Mouse (Mus musculus) telencephalon, adult 2 months (tissue): Measurements from ENCODE around the gene Zc3hc1.
"Not testable (repeated sequence)": the region's sequence is repeated elsewhere in the genome, so short reads cannot be mapped to it uniquely, and the experiment has no call there.

Source experiments
- DNase-seq: peaks from one replicate; pipeline ENCODE4 v3.0.0-alpha.2; 2011; ENCODE audit warnings: low read depth, low spot score

Gene Zc3hc1

DNA sequence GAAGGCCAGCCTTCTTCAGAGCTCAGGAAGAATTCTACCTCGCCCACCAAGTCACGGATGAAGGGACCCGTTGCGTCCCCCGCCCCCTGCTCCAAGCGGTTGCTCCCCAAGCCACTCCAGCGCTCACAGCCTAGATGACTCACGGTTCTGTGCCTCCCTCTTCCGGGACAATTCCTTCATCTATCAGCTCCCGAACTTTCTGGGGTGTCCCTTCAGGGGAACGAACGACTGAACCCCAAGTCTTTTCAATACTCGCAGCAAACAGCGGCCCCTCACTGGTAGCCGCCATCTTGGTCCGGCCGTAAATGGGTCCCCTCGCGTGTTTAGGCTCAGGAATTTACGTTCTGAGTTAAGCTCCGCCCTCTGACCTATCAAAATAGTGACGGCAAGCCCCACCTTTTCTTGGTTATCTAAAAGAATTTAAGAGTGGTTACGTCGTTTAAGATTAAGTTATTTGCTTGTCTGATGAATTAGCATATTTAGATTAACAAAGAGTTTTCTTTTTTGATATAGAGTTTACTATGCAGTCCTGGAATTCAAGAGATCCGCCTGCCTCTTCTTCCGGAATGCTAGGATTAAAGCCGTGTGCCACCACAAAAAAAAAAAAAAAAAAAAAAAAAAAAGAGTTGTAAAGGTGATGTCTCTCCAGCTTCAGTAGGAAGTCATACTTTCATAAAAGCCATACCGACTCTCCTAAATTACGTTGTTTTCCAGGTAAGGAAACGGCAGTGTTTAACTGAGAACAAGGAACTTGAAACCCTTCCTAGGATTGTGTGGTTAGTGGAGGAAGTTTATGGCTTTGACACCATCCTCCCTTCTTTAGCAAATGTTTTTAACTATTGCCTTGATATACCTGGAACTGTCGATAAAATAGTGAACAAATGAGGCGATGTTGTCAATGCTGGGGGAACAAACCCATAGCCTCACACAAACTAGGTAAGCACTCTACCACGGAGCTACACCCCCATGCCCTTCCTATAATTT is at the start of gene Zc3hc1:
TSS of gene Zc3hc1 (minus strand) at position 315 of the 984 bp plus-strand sequence.
- peak; percentile 84 for DNase-seq

DNA sequence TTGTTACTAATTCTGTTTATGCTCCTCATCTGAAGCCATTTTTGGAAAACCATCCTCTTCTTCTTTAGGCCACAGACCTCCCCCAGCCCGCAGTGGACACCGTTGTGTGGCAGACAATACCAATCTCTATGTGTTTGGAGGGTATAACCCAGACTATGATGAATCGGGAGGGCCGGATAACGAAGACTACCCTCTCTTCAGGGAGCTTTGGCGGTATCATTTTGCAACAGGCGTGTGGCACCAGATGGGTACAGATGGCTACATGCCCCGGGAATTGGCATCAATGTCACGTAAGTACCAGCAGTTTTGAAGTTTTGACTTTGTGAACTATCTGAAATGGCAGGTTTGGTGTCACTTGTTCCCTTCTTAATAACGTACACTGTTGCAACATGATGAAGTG is 48.7 kb upstream of the Zc3hc1 start:
- no peak for DNase-seq

DNA sequence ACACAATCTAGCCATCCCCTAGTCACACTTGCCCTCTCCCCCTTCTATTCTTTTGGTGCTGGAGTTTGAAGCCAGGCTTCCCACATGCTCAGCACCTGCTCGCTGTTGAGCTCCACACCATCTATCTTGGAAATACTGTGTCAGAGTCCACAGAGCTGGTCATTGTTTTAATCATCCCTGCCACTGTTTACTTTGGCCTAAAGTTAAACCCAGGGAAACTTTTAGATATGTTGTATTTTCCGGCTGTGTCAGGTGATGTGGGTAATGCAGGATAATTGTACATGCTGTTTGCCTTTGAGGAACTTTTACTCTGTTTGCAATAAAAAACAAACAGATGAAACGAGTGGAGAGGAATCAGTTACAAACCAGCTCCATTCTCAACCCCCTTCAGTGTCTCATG is 46.2 kb upstream of the Zc3hc1 start:
- no peak for DNase-seq

DNA sequence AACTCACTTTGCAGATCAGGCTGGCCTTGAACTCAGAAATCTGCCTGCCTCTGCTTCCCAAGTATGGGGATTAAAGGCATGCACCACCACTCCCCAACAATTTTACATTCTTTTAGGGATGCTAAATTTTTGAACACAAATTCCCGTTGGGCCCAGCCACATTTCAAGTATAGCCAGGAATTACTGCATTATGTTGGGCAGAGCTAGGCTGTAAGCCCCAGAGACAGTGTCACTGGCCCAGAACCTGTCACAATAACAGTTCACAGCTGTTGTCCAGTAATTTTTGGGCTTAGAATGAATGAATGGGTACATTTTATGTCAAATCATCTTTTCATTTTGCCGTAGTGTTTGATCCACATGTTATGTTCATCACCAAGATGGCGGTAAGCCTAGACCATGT is 45.6 kb upstream of the Zc3hc1 start:
- DNase-seq, result no peak

DNA sequence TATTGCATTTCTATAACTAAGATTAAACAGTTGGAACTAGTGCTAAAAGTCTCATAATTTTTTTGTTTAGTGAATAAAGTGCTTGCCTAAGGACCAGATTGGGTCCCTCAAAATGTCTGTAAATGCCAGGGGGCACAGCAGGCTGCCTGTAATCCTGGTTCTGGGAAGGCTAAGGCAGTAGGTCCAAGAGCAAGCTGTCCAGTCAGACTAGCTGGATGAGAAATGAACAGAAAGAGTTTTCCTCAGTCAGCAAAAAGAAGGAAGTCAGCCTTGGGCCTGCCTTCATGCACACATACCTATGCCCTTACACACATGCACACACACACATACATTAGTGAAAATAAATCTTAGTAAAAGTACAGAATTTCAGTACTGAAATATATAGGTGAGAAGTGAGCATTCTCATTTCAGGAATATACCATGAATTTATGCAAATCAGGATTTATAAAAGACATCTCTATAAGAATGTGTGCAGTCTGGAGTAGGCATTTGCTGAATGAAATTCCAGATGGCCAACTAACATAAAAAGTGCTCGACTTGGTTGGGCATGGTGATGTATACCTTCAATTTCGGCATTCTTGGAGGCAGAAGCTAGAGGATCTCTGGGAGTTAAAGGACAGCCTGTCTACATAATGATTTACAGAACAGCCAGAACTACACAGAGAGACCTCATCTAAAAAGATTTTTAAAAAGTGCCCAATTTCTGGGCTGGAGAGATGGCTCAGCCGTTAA is 41.8 kb upstream of the Zc3hc1 start:
- DNase-seq, result peak; percentile 39

DNA sequence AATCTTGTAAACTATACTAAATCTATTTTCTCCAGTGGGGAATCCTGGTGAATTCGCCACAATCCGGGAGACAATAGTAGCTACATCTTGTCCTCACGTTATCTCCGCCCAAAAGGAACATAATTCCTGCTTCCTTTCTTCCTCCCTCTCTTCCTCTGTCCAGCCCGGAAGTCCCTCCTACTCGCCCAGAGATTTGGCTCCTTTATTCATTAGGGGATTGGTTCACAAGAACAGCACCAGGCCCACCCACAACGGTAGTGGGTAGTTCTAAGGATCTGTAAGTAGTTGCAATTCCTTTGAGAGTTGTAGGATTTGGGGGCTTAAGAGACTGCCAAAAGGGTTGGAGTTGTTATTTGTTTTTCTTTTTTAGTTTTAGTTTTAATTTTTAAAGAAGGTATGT is 26.0 kb upstream of the Zc3hc1 start:
- no peak for DNase-seq

DNA sequence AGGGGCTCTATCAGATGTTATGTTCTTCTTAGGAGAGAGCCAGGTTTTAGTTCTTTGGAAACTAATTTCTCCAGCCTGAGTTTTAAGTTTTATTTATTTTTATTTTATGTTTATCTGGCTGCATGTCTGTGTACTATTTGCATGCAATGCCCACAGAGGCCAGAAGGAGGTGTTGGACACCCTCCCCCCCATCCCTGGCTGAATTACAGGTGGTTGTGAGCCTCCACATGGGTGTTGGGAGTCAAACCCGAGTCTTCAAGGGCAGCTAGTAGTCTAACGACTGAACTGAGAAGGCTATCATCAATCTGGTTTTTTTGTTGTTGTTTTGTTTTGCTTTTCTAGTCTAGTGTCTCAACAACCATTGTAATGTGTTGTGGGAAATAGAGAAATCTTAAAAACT is 25.3 kb upstream of the Zc3hc1 start:
- DNase-seq, result no peak

DNA sequence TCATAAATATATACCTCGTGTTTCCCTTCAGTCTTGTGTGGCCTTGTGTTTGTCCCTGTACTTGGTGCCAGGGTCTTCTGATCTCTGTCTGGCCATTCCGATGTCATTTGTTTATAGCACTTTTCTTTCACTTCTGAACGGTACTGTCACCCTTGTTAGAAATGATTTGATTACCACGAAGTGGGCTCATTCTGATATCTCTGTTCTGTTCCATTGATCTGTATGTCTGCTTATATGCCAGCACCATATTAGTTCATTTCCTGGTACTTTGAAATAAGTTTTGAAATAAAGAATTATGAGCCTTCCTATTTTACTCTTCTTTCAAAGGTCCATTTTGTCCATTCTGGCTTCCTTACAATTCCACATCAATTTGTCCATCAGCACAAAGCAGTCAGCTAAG is 20.5 kb upstream of the Zc3hc1 start:
- DNase-seq, result no peak

DNA sequence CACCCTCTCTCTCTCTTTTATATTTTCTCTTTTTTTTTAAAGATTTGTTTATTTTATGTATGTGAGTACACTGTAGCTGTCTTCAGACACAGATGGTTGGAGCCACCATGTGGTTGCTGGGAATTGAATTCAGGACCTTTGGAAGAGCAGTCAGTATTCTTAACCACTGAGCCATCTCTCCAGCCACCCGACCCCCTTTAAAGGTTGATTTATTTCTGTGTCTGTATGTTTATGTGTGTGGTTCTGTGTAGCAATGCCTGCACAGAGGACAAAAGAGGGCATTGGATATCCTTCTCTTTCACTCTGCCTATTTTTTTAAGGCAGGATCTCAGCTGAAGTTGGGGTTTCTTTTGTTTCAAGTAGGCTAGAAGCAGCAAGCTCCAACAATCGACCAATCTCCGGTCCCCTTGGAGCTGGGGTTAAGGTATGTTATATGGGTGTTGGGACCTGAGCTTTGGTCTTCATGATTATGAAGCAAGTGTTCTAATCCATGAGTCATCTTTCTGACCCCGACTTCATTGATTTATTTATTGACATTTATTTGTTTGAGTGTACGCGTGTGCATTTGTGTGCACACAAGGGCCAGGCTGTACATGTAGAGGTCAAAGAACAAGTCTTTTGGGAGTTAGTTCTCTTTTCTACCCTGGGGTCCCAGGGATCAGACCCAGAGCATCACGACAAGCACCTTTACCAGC is 18.7 kb upstream of the Zc3hc1 start:
- DNase-seq, result no peak

DNA sequence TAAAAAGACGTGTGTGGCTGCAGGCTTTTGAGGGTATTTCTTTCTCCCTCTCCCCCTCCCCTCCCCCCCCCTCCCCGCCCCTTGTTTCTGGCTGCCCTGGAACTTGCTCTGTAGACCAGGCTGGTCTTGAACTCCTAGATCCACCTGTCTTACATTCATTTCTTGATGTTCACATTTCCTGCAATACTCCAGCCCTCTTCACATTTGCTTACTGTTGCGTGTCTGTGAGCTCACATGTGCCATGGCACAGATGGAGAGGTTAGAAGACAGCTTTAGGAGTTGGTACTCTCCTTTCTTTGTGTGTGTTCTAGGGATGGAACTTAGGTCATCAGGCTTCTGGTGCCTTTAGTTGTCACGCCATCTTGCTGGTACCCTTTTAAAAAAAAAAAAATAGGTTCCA is 17.4 kb upstream of the Zc3hc1 start:
- no peak for DNase-seq

DNA sequence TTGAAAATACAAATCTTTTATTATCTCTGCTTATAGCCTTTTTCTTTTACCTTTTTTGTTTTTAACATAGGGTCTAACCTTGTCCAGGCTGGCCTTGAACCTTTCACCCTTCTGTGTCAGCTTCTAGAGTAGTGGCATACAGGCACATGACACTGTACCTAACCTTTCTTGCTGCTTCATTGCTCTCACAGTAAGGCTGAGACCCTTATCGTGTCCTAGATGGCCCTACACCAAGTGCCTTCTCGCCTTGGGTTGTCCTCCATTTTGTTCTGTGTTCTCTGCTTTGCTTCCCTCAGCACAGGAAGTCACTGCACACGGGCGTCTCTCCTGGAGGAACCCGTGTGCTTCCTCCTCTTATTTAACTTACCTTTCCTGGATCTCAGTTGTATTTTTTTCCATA is 13.8 kb upstream of the Zc3hc1 start:
- DNase-seq, result no peak

DNA sequence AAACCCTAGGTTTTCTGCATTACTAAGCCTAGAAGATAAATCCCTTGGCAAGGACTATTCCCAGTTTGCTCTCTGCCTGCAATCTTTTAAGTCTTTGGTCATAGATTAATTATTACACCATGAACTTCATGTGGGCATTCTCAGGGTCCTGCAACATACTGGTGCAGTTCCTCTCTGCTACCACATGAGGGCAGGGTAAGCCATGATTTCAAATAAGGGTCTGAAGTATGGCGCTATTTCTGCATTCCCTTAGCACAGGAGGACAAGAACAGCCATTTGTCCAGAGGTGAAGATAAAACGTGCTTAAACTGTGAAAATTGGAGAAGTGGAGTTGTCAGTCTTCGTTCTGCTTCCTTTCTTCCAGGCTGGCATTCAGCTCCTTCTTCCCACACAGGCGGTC is 12.6 kb upstream of the Zc3hc1 start:
- DNase-seq, result peak; percentile 78

DNA sequence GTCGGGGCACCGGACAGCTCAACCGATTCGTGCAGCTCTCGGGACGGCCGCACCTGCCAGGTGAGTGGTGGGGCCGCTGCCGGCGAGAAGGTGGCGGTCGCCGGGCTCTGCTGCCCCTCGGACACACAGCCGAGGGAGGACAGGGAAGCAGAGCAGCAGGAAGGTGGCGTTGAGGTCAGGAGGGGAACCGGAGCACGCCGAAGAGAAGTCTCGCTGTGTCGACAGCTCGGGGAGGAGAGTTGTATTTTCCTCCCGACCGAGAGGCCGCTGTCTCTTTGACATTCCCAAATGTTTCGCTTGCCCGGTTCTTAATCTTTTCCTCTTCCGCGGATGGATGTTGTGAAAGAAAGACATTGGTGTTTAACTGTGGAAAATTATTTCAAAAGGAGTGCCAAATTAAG is 11.3 kb upstream of the Zc3hc1 start:
- no peak for DNase-seq

DNA sequence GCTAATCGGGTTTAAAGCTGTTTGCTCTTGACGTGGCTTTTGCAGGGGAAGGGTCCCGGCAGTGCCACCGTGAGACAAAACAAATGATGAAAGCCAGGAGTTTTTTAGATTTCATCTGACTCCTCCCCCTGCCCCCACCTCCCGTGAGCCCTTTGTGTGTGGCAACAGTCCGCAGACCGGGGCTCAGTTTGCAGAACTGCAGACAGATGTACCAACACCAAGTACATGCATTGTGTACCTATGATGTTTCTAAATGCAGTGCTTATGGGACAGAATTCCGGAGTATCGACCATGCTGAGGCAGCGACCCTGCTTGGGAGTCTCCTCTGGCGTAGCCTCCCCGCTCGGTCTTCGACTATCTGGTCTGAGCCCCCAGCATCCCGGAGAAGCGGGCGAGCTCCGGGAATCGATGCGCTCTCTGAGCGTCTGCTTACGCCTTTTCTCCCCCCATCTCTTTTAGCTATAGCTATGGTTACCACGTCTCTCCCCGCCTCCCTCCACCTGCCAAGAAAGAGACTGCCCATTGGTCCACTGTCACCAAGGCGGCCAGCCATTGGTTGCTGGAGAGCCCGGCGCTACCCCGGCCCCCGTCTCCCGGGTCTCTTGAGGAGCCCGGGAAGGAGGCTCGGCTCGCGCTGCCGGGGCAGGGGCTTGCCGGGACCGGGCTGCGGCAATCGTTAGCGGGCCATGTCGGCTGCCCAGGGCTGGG is 10.6 kb upstream of the Zc3hc1 start, which contains the start of gene Klhdc10:
TSS of gene Klhdc10 (plus strand) at position 561 of the 708 bp plus-strand sequence.
- DNase-seq, result peak; percentile 99

DNA sequence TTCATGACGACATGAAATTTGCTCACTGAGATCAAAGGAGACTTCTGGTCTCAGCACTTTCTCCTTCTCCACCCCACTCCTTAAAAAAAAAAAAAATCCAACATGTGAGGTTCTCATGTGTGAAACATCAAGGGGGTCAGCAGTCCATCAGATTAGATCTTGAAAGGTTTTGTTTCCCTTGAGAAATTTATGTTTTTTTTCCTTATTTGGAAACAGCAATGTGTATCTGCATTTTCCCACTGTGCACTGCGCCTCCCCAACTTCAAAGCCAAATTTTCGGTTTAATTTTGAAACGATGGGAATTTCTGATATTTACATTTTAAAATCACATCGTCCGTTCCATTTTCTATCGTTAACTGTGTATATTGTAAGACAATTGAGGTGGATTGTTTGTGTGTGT is 9.9 kb upstream of the Zc3hc1 start:
- DNase-seq, result no peak

DNA sequence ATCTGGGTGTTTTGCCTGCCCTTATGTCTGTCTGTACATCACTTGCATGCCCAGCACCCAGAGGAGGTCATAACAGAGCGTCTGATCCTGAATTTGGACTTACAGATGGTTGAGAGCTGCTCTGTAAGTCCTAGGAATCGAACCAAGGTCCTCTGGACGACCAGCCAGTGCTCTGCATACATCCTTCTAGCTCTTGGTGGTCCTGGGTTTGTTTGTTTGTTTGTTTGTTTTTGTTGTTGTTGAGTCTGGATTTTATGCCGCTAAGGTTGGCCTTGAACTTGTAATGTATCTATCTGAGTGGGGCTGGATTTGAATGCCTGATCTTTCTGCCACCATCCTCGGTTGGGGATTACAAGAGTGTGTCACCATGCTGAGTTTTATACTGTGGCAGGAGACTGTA is 9.3 kb upstream of the Zc3hc1 start:
- no peak for DNase-seq

DNA sequence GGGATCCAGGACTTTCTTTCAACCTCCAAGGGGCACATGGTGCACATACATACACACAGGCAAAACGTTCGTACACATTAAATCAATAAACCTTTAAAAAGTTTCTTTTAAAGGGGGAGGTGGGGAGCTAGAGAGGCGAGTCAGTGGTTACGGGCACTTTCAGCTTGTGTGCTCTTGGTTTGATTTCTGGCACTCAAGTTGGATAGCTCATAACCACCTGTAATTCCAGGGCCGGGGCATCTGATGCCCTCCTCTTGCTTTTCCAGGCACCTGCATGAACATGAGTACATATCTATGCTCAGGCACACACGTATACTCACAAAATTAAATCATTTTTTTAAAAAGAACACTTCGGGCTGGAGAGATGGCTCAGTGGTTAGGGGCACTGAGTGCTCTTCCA is 1.2 kb upstream of the Zc3hc1 start:
- DNase-seq, result no peak

DNA sequence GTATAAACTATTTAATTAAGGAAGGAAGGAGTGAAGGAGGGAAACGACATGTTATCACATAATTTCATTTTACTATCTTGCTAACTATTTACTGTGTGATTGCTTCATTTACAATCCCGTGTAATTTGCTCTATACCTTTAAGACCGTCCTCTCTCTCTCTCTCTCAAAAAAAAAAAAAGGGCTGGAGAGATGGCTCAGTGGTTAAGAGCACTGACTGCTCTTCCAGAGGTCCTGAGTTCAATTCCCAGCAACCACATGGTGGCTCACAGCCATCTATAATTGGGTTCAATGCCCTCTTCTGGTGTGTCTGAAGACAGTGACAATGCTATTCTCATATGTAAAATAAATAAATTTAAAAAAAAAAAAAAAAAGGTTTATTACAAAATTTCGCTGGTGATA is 557 bp downstream of the Zc3hc1 start:
- not testable (repeated sequence) for DNase-seq

DNA sequence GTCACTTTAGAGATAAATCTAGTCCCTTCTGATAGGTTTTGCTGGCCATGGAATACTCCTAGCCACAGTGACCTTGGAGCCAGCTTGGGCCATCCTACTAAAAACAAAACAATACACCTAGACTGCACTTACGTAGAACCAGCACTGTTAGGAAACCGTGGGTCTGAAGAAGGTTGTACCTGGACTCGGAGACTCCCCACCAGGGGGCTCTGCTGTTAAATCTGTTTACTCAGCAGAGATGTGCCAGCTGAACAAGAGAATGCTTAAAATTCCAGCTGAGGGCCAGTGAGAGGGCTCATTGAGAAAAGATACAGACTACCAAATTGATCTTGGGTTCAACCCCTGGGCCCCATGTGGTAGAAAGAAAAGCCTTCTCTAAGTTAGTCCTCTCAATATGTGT is 9.7 kb downstream of the Zc3hc1 start:
- no peak for DNase-seq

DNA sequence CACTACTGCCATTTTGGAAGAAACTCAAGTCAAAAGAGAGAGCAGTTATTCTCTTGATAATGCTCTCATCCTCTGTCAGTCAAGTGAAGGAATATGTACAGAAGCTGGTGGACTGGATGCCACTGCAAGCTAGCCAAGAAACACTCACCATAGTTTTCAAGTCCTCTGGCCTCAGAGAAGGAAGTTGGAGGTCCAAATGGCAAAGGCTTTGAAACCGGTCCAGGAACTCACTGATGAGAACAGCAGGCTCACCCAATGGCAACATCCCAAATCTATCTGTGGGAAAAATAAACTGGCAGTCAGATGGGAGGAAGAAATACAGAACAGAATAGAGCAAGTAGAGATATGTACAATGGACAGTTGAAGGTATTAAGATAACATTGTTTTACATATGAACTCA is 15.0 kb downstream of the Zc3hc1 start:
- DNase-seq, result no peak

DNA sequence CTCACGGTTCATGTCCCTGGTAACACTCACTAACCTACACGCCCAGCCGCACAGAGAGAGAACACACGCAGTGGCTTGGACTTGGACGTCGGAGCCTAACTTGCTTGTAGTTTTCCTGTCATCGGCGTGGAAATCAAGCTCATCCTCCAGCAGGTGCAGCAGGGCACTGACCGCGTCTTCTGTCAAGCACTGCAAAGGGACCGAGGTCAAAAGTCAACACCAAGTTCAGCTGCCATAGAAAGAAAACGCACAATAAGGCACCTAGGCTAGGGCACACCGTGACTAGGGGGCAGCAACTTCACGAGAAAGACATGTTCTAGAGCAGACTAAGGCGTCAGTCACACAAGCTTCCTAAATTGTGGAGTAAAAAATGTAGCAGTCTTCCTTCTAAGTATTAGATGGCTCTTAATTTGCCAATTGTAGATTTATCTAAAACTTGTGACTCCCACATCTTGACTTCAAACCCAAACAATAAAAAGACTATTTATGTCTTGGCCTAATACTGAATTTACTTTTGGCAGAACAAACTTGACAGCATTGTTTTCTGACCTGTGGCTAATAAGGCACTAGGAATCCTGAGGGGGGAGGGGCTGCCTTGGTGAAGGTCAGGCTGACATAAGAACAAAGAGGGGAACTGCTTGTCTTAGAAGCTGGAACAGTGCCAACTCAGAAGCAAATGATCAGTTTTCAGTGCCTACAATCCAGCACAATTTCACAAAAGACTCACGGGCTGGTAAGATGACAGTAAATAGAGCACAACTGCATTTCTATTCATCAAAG is 15.9 kb downstream of the Zc3hc1 start:
- no peak for DNase-seq
